Mouse (Mus musculus) forebrain, embryonic 14.5 days (tissue): Measurements from ENCODE around the gene Ylpm1. TPM values are rescaled to one million over a fixed set of nuclear protein-coding genes. Genes with fewer than 3 reads are reported as not detected.
A peak's percentile ranks its signal among the peaks of the same experiment; 100 is the strongest.

Source experiments
- ATAC-seq: fragments of 200-750 bp; cut with Nextera tagmentation; 2 replicates; pipeline ENCODE4 v1.8.0; 2017; ENCODE audit warnings: mild to moderate bottlenecking, moderate library complexity
- DNase-seq: peaks from one replicate; pipeline ENCODE4 v3.0.0-alpha.2; 2015; ENCODE audit warnings: low spot score
- H3K27ac ChIP-seq: fragments of 300-500 bp; sonication (generic); 2 replicates; pipeline ENCODE4 v1.5.1; 2014; ENCODE audit warnings: low read depth, mild to moderate bottlenecking, control low read depth, low read length, moderate library complexity
- H3K27me3 ChIP-seq: fragments of 300-500 bp; sonication (generic); replicated peaks from 2 replicates; pipeline ENCODE4 v1.6.1; 2014; ENCODE audit warnings: low read length, control low read depth, mixed read lengths; ENCODE audit not compliant: control insufficient read depth, insufficient read depth
- H3K36me3 ChIP-seq: fragments of 300-500 bp; sonication (generic); 2 replicates; pipeline ENCODE4 v1.6.1; 2014; ENCODE audit warnings: low read length, control low read depth; ENCODE audit not compliant: control insufficient read depth, insufficient read depth
- H3K4me1 ChIP-seq: fragments of 300-500 bp; sonication (generic); 2 replicates; pipeline ENCODE4 v1.6.1; 2014; ENCODE audit warnings: antibody characterized with exemption, low read length, control low read depth; ENCODE audit not compliant: control insufficient read depth, insufficient read depth
- H3K4me2 ChIP-seq: fragments of 300-500 bp; sonication (generic); 2 replicates; pipeline ENCODE4 v1.6.1; 2014; ENCODE audit warnings: mild to moderate bottlenecking, control low read depth, low read length
- H3K4me3 ChIP-seq: fragments of 300-500 bp; sonication (generic); 2 replicates; pipeline ENCODE4 v1.5.1; 2014; ENCODE audit warnings: low read depth, low read length, control low read depth
- H3K9ac ChIP-seq: fragments of 300-500 bp; sonication (generic); 2 replicates; pipeline ENCODE4 v1.6.1; 2014; ENCODE audit warnings: mild to moderate bottlenecking, low read length, control low read depth, moderate library complexity
- H3K9me3 ChIP-seq: fragments of 300-500 bp; sonication (generic); replicated peaks from 2 replicates; pipeline ENCODE4 v1.6.1; 2016; ENCODE audit warnings: low read length, control low read depth, mixed read lengths; ENCODE audit not compliant: control insufficient read depth
- WGBS: fragments of 180-500 bp; shearing (Covaris S2); extraction: QIAGEN DNeasy Blood & Tissue Kit; methylation state at CpG from one replicate; pipeline ENCODE4 v1.1.7; 2014; 5-methylcytosine and 5-hydroxymethylcytosine counted together
- polyA plus RNA-seq: library from polyadenylated mRNA; unstranded; fragments of >200 nt; fragmentation: Nextera tagmentation; extraction: Ambion mirVana; gene quantifications from 2 replicates; pipeline ENCODE4 v1.2.1, GENCODE M21; 2014

The Ylpm1 gene
- polyA plus RNA-seq, 1 experiment from 2014 or later, result 32.4 TPM

DNA sequence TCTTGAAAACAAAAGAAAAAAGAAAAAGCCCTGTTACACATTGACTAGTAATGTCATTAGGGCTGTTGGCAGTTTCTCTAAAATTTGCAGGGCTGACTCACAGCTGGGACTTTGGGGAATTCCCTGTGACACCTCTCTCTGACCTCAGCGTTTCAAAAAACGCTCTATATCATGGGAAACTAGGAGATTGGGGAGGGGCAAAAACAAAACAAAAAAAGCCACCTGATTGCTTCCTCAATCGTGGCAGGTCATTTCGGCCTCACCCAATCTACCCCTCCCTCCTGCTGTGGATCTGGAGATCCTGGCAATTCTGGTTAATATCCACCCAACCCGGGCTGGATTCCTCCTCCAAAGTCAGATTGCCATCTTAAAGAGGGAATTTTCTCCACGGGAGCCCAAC is 55.1 kb downstream of the Ylpm1 start:
- no peak for DNase-seq
- Histone ChIP-seq H3K27me3 (no peaks in the 10 kb centered on the region), H3K4me1 (no peaks in the 10 kb centered on the region), H3K4me2 (no peak overlapping the region), H3K9ac (no peak overlapping the region), H3K36me3 (peaks cover 68% of the 10 kb centered on the region), H3K4me3 (no peak overlapping the region), H3K9me3 (no peaks in the 10 kb centered on the region), H3K27ac (no peak overlapping the region)
- 87% methylated on average over 6 of the region's 6 CpGs for WGBS
- no peak for ATAC-seq

DNA sequence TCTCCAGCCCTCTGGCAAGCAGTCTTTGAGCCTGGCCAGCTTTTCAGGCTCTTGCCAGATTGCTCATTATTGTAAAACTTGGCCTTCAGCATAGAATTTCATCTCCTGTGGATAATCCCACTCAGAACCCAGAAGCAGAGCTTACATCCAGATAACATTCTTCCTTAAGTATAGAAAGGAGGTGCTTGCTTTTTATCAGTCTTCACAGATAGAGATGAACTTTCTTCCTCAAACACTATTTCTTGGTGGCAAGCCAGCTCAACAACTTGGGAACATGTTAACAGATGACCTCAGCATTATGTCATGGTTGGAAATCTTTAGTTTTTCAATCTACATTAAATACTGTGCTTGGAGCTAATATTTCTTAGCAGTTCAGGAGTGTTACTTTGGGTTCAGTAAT is 74.9 kb downstream of the Ylpm1 start:
- no peak overlapping the region for H3K4me2 ChIP-seq
- H3K9ac ChIP-seq, result no peak overlapping the region
- H3K27ac ChIP-seq, result no peak overlapping the region
- H3K27me3 ChIP-seq, result no peaks in the 10 kb centered on the region
- DNase-seq (no peak), ATAC-seq (no peak)
- H3K4me1 ChIP-seq, result no peaks in the 10 kb centered on the region
- H3K36me3 ChIP-seq, result peaks cover 58% of the 10 kb centered on the region
- H3K9me3 ChIP-seq, result no peaks in the 10 kb centered on the region
- no peak overlapping the region for H3K4me3 ChIP-seq

DNA sequence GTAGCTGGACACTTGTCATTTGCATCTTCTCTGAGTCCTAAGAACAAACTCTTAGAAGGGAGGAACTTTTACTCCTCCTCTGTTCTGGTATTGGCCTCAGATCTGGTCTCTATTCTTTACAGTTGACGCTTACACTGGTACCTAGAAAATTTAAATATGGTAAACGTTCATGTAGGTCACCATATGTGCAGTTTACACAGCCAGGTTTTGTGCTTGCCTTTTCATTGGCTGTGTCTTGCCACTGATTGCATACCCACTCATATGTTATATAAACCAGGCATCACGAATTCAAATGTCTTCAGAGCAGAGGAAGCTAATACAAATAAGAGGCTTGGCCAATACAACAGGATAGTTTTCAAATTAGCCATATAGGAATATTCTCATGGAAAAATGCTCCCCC is 81.0 kb downstream of the Ylpm1 start:
- Histone ChIP-seq H3K4me2 (no peak overlapping the region), H3K27me3 (no peaks in the 10 kb centered on the region), H3K36me3 (peaks cover 24% of the 10 kb centered on the region), H3K9me3 (no peaks in the 10 kb centered on the region), H3K27ac (no peak overlapping the region), H3K4me1 (no peaks in the 10 kb centered on the region), H3K9ac (no peak overlapping the region), H3K4me3 (no peak overlapping the region)
- DNase-seq, result no peak
- no peak for ATAC-seq
- 85% methylated on average over 3 of the region's 3 CpGs for WGBS

DNA sequence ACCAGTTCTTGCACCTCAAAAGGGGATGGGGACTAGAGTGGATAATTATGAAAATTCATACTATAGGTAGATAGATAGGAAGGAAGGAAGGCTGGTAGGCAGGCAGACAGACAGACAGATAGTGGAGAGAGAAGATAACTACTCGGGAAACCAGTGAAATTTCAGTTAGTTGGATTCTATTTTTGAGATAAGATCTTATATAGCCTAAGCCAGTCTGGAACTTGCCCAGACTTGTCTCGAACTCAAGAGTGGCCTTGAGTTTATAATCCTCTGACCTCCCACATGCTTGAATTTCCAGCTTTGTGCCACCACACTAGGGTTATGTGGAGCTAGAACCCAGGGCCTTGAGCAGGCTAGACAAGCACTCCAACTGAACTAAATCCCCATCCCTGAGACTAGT is 88.1 kb downstream of the Ylpm1 start:
- WGBS, result 91% methylated on average over 2 of the region's 2 CpGs
- H3K36me3 ChIP-seq, result peaks cover 27% of the 10 kb centered on the region

DNA sequence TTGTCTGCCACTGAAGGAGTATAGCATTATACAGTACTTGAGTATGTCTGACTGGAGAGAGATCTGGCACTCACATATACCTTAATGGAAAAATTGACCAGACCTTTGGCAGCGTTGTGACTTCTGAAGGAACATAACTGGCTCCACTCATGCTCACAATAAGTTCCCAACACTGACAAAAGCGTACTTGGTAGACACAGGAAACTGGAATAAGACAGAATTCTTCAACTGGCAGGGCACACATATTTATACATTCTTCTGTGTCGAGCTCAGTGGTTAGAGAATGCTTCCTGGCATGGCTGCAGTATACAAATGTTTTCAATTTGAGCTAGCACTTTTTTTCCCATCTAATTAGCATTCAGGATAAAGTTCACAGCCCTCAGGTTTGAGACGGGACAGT is 88.8 kb downstream of the Ylpm1 start:
- no peak for DNase-seq
- ATAC-seq, result no peak
- Histone ChIP-seq H3K27ac (no peak overlapping the region), H3K4me2 (no peak overlapping the region), H3K4me3 (no peak overlapping the region), H3K27me3 (no peaks in the 10 kb centered on the region), H3K36me3 (peaks cover 30% of the 10 kb centered on the region), H3K9ac (no peak overlapping the region), H3K4me1 (no peaks in the 10 kb centered on the region), H3K9me3 (no peaks in the 10 kb centered on the region)
- WGBS, result 83% methylated on average over 4 of the region's 4 CpGs

More for the DNA sequence above, 88.1 kb downstream of the Ylpm1 start:
- ATAC-seq (no peak), DNase-seq (no peak)
- Histone ChIP-seq H3K4me2 (no peak overlapping the region), H3K27ac (no peak overlapping the region), H3K4me3 (no peak overlapping the region), H3K4me1 (no peaks in the 10 kb centered on the region), H3K9me3 (no peaks in the 10 kb centered on the region), H3K9ac (no peak overlapping the region), H3K27me3 (no peaks in the 10 kb centered on the region)

DNA sequence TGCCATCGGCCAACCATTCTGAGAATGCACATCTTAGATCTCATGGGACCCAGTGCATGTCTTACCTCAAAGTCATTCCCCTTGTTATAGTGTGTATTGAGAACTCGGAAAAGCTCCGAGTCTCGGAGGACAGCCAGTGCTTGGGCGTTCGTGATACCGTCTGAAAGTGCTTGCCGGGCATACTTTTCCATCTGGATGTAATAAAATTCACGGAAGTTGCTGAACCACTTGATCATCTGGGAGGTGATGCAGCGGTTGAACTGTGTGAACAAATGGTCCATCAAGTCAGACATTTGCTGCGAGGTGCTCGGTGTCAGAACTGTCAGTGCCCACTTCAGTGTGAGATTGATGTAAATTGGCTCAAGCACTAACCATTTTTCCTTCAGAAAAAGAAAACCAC is 91.7 kb downstream of the Ylpm1 start:
- H3K27ac ChIP-seq, result no peak overlapping the region
- DNase-seq (no peak), ATAC-seq (no peak)
- no peaks in the 10 kb centered on the region for H3K4me1 ChIP-seq
- no peaks in the 10 kb centered on the region for H3K9me3 ChIP-seq
- 97% methylated on average over 12 of the region's 12 CpGs for WGBS
- H3K9ac ChIP-seq, result no peak overlapping the region
- no peak overlapping the region for H3K4me3 ChIP-seq
- H3K36me3 ChIP-seq, result peaks cover 30% of the 10 kb centered on the region
- H3K27me3 ChIP-seq, result no peaks in the 10 kb centered on the region
- no peak overlapping the region for H3K4me2 ChIP-seq

DNA sequence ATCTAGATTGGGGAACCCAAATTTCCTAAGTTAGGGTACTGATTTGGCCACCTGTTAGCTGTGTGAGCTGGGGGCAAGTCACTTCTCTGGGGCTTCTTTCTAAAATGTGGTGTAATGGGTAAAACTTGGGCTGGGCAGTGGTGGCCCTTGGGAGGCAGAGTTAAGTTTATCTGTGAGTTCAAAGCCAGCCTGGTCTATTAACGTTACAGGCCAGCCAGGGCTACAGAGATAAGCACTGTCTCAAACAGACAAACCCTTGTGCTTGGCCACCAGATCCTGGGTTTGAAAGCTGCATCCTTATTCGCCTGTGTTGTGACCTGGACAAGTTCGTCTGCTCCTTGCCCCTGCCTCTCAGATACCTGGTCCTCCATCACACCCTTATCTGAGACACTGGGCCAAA is 95.1 kb downstream of the Ylpm1 start:
- H3K4me2 ChIP-seq, result no peak overlapping the region
- peaks cover 28% of the 10 kb centered on the region for H3K36me3 ChIP-seq
- no peaks in the 10 kb centered on the region for H3K27me3 ChIP-seq
- no peaks in the 10 kb centered on the region for H3K4me1 ChIP-seq
- 89% methylated on average over 3 of the region's 3 CpGs for WGBS
- H3K4me3 ChIP-seq, result no peak overlapping the region
- no peaks in the 10 kb centered on the region for H3K9me3 ChIP-seq
- DNase-seq (no peak), ATAC-seq (no peak)
- H3K27ac ChIP-seq, result no peak overlapping the region
- no peak overlapping the region for H3K9ac ChIP-seq

DNA sequence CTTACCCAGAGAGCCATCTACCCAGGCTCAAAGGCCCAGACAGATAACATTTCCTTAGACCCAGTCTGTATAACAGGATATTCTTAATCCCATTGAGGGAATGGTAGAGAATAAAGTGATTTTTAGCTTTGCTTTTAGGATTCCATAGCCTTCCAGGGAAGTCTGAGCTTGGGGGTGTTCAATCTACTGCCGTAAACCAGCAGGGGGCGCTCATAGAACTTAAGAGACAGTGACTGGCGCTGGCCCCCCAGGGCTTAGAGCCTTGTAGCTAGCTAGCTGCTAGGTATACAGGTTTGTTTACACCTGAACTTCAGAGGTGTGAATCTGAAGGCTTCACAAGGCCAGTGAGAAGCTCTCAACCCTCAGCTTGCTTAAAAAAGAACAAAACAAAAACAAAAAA is 96.1 kb downstream of the Ylpm1 start:
- H3K9ac ChIP-seq, result no peak overlapping the region

DNA sequence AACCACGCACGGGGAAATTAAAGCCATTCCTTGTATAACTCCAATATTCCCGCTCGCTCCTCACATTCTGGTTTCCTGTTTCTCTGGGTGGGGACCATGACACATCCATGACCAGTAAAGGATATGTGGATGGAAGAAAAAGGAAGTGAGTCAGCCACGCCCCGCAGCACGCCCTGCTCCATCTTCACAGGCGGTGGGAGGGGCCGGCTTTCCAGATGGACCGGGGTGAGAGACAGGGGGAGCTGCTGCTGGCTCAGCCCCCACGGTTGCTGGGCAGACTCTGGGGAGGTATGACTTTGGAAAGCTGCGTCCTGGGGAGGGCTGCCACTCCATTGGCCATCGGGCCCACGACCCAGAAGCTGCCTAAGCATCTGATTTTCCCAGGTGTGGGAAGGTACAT is 97.9 kb downstream of the Ylpm1 start:
- DNase-seq (peak; percentile 20), ATAC-seq (no peak)
- no peak overlapping the region for H3K9ac ChIP-seq
- no peak overlapping the region for H3K27ac ChIP-seq
- WGBS, result 42% methylated on average over 14 of the region's 14 CpGs
- no peak overlapping the region for H3K4me3 ChIP-seq
- no peaks in the 10 kb centered on the region for H3K27me3 ChIP-seq
- no peaks in the 10 kb centered on the region for H3K9me3 ChIP-seq
- H3K4me2 ChIP-seq, result no peak overlapping the region
- H3K4me1 ChIP-seq, result no peaks in the 10 kb centered on the region
- H3K36me3 ChIP-seq, result peaks cover 5% of the 10 kb centered on the region; the same call in 1 of the 2 replicates

More for the DNA sequence above, 96.1 kb downstream of the Ylpm1 start:
- no peak overlapping the region for H3K27ac ChIP-seq
- H3K36me3 ChIP-seq, result peaks cover 20% of the 10 kb centered on the region
- no peaks in the 10 kb centered on the region for H3K27me3 ChIP-seq
- no peak overlapping the region for H3K4me3 ChIP-seq
- 11% methylated on average over 3 of the region's 3 CpGs for whole genome bisulfite sequencing
- no peak for ATAC-seq
- no peak overlapping the region for H3K4me2 ChIP-seq
- no peaks in the 10 kb centered on the region for H3K4me1 ChIP-seq
- no peaks in the 10 kb centered on the region for H3K9me3 ChIP-seq
- peak; percentile 81 for DNase-seq
